Mouse (Mus musculus): Measurements from ENCODE around the gene Methig1. TPM values are rescaled to one million over a fixed set of nuclear protein-coding genes. Genes with fewer than 3 reads are reported as not detected.

The Methig1 gene
- polyA plus RNA-seq, 1 experiment from 2014 or later, result not detected

- Histone ChIP-seq H3K4me2 (ENCODE audit: low read depth, low read length) (no peak overlapping the region), H3K9me3 (ENCODE audit: control insufficient read depth, low read length) (no peaks in the 10 kb centered on the region), H3K4me1 (ENCODE audit: control insufficient read depth, insufficient read depth, low read length) (no peaks in the 10 kb centered on the region), H3K4me3 (ENCODE audit: low read length) (no peak overlapping the region), H3K9ac (ENCODE audit: low read depth, low read length) (no peak overlapping the region), H3K27ac (ENCODE audit: low read length) (no peak overlapping the region), H3K36me3 (ENCODE audit: control insufficient read depth, insufficient read depth, low read length) (no peaks in the 10 kb centered on the region), H3K27me3 (replicated peaks; ENCODE audit: control insufficient read depth, insufficient read depth, low read length) (no peaks in the 10 kb centered on the region)
- 85% methylated on average over 17 of the region's 17 CpGs for WGBS
- ATAC-seq, result peak; percentile 41
Observed at GRCm38 (mm10) chr15:100387544-100388223, 34.7 kb downstream of the Methig1 start.

DNA sequence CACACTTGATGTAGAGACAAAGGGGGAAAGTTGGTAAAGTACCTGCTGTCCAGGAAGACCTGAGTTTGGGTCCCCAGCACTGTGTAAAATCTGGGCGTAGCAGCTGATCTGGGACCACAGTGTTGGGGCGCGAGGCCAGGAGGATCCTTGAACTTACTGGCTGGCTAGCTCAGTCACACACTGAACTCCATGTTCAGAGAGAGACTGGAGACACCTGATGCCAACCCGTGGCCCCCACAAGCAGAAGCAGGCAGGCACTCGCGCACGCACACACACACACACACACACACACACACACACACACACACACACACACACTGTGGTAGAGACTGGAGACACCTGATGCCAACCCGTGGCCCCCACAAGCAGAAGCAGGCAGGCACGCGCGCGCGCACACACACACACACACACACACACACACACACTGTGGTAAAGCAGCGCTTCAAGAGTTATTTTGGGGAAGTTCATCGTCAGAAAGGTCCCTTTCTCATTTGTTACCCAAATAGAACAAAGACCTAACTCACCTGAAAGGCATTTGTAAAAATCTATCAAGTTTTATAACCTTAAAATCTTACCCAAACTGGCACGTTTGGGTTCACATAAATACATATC, 35.4 kb downstream of the Methig1 start:
- Histone ChIP-seq H3K27me3 (replicated peaks; ENCODE audit: control insufficient read depth, insufficient read depth, low read length) (no peaks in the 10 kb centered on the region), H3K9me3 (ENCODE audit: control insufficient read depth, low read length) (no peaks in the 10 kb centered on the region), H3K36me3 (ENCODE audit: control insufficient read depth, insufficient read depth, low read length) (0 out of 2 replicates have a peak, but pooled peaks cover under 1% of the 10 kb centered on the region), H3K4me1 (ENCODE audit: control insufficient read depth, insufficient read depth, low read length) (no peaks in the 10 kb centered on the region), H3K4me3 (ENCODE audit: low read length) (no peak overlapping the region), H3K27ac (ENCODE audit: low read length) (no peak overlapping the region), H3K9ac (ENCODE audit: low read depth, low read length) (no peak overlapping the region), H3K4me2 (ENCODE audit: low read depth, low read length) (no peak overlapping the region)
- no peak for ATAC-seq
- 86% methylated on average over 16 of the region's 16 CpGs for WGBS

DNA sequence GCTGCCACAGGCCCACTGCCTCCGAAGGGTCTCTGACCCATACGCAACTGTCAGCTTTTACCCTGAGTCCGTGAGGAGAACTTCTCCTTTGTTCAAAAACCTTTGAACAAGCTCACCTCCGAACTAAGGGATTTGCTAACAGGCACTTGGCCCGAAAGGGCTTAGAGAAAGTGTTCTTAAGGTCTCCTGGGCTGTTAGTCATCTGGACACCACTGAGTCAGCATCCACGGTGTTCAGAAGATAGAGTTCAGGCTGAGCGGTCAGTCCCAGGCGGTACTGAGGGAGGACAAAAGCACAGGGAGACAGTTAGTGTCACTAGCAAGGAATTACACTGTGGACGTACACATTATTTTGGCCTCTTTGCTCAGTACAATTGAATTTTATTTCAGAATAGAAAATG, 35.9 kb downstream of the Methig1 start:
- Histone ChIP-seq H3K4me2 (ENCODE audit: low read depth, low read length) (no peak overlapping the region), H3K4me3 (ENCODE audit: low read length) (no peak overlapping the region), H3K36me3 (ENCODE audit: control insufficient read depth, insufficient read depth, low read length) (0 out of 2 replicates have a peak, but pooled peaks cover 4% of the 10 kb centered on the region), H3K4me1 (ENCODE audit: control insufficient read depth, insufficient read depth, low read length) (no peaks in the 10 kb centered on the region), H3K9ac (ENCODE audit: low read depth, low read length) (no peak overlapping the region), H3K27me3 (replicated peaks; ENCODE audit: control insufficient read depth, insufficient read depth, low read length) (no peaks in the 10 kb centered on the region), H3K9me3 (ENCODE audit: control insufficient read depth, low read length) (no peaks in the 10 kb centered on the region), H3K27ac (ENCODE audit: low read length) (no peak overlapping the region)
- 71% methylated on average over 9 of the region's 9 CpGs for WGBS
- ATAC-seq, result no peak

DNA sequence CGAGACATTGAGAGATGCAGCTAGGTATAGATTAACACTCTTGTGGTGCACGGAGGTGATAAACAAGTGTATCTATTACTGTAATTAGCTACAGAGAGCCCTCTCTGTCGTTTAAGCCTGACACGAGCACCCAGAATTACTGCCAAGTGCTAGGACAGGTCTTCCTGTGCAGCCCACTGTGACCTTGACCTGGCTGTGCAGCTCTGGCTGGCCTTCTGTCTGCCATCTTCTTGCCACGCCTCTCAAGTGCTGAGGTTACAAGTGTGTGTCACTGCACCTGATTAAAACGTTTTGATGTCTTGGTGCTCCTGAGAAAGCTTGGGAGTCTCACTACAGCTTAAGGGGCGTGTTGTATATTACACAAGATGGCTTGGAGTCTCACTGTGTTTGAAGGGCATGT, 38.1 kb downstream of the Methig1 start:
- Histone ChIP-seq H3K27ac (ENCODE audit: low read length) (no peak overlapping the region), H3K4me3 (ENCODE audit: low read length) (no peak overlapping the region), H3K9me3 (ENCODE audit: control insufficient read depth, low read length) (no peaks in the 10 kb centered on the region), H3K4me1 (ENCODE audit: control insufficient read depth, insufficient read depth, low read length) (no peaks in the 10 kb centered on the region), H3K27me3 (replicated peaks; ENCODE audit: control insufficient read depth, insufficient read depth, low read length) (no peaks in the 10 kb centered on the region), H3K9ac (ENCODE audit: low read depth, low read length) (no peak overlapping the region), H3K4me2 (ENCODE audit: low read depth, low read length) (no peak overlapping the region), H3K36me3 (ENCODE audit: control insufficient read depth, insufficient read depth, low read length) (peaks cover 7% of the 10 kb centered on the region; the same call in 1 of the 2 replicates)
- 63% methylated on average over 7 of the region's 7 CpGs for WGBS
- ATAC-seq, result no peak

DNA sequence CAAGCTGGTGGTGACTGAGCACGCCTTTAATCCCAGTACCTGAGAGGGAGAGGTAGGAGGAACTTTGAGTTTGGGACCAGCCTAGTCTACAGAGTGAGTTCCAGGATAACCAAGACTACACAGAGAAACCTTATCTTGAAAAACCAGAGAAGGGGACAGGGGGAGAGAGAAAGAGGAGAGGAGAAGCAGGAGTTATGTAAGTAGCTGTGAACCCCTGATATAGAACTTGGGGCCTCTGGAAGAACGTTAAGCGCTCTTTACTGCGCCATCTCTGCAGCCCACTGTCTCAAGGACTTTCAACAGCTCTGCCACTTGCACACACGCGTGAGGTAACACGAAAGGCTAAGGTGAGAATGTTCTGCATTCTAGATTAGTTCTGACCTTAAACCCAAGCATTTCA, 38.6 kb downstream of the Methig1 start:
- Histone ChIP-seq H3K4me1 (ENCODE audit: control insufficient read depth, insufficient read depth, low read length) (no peaks in the 10 kb centered on the region), H3K36me3 (ENCODE audit: control insufficient read depth, insufficient read depth, low read length) (peaks cover 7% of the 10 kb centered on the region), H3K9ac (ENCODE audit: low read depth, low read length) (no peak overlapping the region), H3K27me3 (replicated peaks; ENCODE audit: control insufficient read depth, insufficient read depth, low read length) (no peaks in the 10 kb centered on the region), H3K4me2 (ENCODE audit: low read depth, low read length) (no peak overlapping the region), H3K4me3 (ENCODE audit: low read length) (no peak overlapping the region), H3K27ac (ENCODE audit: low read length) (no peak overlapping the region), H3K9me3 (ENCODE audit: control insufficient read depth, low read length) (no peaks in the 10 kb centered on the region)
- no peak for ATAC-seq
- WGBS, result 86% methylated on average over 7 of the region's 7 CpGs

- no peak overlapping the region for H3K4me2 ChIP-seq (ENCODE audit: low read depth, low read length)
- no peak overlapping the region for H3K27ac ChIP-seq (ENCODE audit: low read length)
- no peak for ATAC-seq
- no peaks in the 10 kb centered on the region for H3K27me3 ChIP-seq (replicated peaks; ENCODE audit: control insufficient read depth, insufficient read depth, low read length)
- no peaks in the 10 kb centered on the region for H3K4me1 ChIP-seq (ENCODE audit: control insufficient read depth, insufficient read depth, low read length)
- H3K36me3 ChIP-seq (ENCODE audit: control insufficient read depth, insufficient read depth, low read length), result peaks cover 15% of the 10 kb centered on the region
- H3K4me3 ChIP-seq (ENCODE audit: low read length), result no peak overlapping the region
- H3K9ac ChIP-seq (ENCODE audit: low read depth, low read length), result no peak overlapping the region
- 79% methylated on average over 11 of the region's 11 CpGs for WGBS
- no peaks in the 10 kb centered on the region for H3K9me3 ChIP-seq (ENCODE audit: control insufficient read depth, low read length)
Observed at GRCm38 (mm10) chr15:100393016-100393415, 40.1 kb downstream of the Methig1 start.

DNA sequence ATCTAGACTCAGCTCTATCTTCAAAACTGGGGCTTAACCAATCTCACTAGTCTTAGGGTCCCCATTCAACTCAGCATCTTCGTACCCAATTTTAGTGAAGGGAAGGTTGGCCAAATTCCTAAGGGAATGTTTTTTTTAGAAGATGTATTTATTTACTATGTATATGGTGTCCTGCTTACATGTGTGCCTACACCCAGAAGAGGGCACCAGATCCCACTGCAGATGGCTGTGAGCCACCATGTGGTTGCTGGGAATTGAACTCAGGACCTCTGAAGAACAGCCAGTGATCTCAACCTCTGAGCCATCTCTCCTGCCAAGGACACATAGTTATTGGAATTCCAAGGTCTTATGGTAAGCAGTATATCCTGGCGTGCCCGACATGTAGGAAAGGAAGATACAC, 42.6 kb downstream of the Methig1 start:
- Histone ChIP-seq H3K27me3 (replicated peaks; ENCODE audit: control insufficient read depth, insufficient read depth, low read length) (no peaks in the 10 kb centered on the region), H3K27ac (ENCODE audit: low read length) (no peak overlapping the region), H3K36me3 (ENCODE audit: control insufficient read depth, insufficient read depth, low read length) (peaks cover 27% of the 10 kb centered on the region), H3K4me1 (ENCODE audit: control insufficient read depth, insufficient read depth, low read length) (no peaks in the 10 kb centered on the region), H3K9ac (ENCODE audit: low read depth, low read length) (no peak overlapping the region), H3K4me2 (ENCODE audit: low read depth, low read length) (no peak overlapping the region), H3K9me3 (ENCODE audit: control insufficient read depth, low read length) (no peaks in the 10 kb centered on the region), H3K4me3 (ENCODE audit: low read length) (no peak overlapping the region)
- ATAC-seq, result no peak
- WGBS, result 97% methylated on average over 3 of the region's 3 CpGs

DNA sequence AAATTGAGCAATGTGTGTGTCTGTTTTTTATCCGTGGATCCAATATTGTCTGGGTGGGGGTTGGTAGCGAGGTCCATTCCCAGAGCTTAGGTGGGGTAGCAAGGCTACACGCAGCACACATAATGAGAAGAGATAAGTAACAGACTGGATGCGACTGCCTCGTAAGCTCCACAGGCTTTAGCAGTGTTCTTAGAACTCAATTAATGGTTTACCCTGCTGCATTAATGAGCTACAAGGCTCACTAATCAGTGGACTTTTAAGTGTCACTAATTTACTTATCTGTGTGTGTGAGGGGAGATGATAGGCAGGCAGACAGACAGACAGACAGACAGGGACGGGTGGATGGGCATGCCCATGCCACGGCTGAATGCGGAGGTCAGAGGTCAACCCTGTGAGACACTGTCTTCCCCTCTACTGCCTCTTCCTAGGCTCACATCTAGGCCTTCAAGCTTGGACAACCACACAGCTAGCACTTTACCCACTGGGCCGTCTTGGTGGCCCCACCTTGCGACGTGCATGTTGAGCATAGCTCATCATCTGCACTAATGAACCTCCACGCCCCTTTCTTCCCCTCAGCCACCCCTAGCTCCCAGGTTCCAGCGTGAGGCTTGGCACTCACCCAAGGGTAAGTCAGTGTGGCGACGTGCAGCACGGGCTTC, 47.8 kb downstream of the Methig1 start:
- Histone ChIP-seq H3K4me2 (ENCODE audit: low read depth, low read length) (no peak overlapping the region), H3K4me1 (ENCODE audit: control insufficient read depth, insufficient read depth, low read length) (peaks cover 3% of the 10 kb centered on the region), H3K9ac (ENCODE audit: low read depth, low read length) (no peak overlapping the region), H3K9me3 (ENCODE audit: control insufficient read depth, low read length) (no peaks in the 10 kb centered on the region), H3K36me3 (ENCODE audit: control insufficient read depth, insufficient read depth, low read length) (peaks cover 31% of the 10 kb centered on the region), H3K27me3 (replicated peaks; ENCODE audit: control insufficient read depth, insufficient read depth, low read length) (no peaks in the 10 kb centered on the region), H3K27ac (ENCODE audit: low read length) (no peak overlapping the region), H3K4me3 (ENCODE audit: low read length) (no peak overlapping the region)
- peak; percentile 55 for ATAC-seq
- WGBS, result 77% methylated on average over 16 of the region's 16 CpGs

DNA sequence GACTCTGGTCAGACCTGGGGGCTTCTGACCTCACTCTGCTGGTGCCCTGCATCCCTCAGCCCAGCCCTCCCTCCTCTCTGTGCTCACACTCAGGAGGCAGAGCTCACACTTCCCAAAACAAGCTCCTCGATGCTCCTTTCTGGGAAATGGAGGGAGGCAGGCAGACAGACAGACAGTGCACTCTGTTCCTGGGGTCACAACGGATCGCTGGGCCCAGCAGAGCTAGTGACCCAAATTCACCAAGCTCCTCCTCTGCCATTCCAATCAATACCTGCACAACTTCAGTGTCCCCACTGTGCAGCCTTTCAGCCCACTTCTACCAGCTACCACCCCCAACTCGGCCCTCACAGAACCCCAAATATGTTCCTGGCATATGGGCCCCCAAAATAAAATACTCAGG, 48.9 kb downstream of the Methig1 start:
- Histone ChIP-seq H3K36me3 (ENCODE audit: control insufficient read depth, insufficient read depth, low read length) (peaks cover 29% of the 10 kb centered on the region), H3K4me2 (ENCODE audit: low read depth, low read length) (peak overlapping the region; percentile 28; the same call in 1 of the 2 replicates), H3K27me3 (replicated peaks; ENCODE audit: control insufficient read depth, insufficient read depth, low read length) (no peaks in the 10 kb centered on the region), H3K27ac (ENCODE audit: low read length) (peak overlapping the region; percentile 16; the same call in 1 of the 2 replicates), H3K4me3 (ENCODE audit: low read length) (peak overlapping the region; percentile 31), H3K9me3 (ENCODE audit: control insufficient read depth, low read length) (no peaks in the 10 kb centered on the region), H3K4me1 (ENCODE audit: control insufficient read depth, insufficient read depth, low read length) (peaks cover 10% of the 10 kb centered on the region), H3K9ac (ENCODE audit: low read depth, low read length) (peak overlapping the region; percentile 54; the same call in 1 of the 2 replicates)
- 91% methylated on average over 4 of the region's 4 CpGs for WGBS
- no peak for ATAC-seq

Data from intestine, embryonic 16.5 days (tissue).